Mouse (Mus musculus): ENCODE data around the gene Mier3.
A peak's percentile ranks its signal among the peaks of the same experiment; 100 is the strongest.

The Mier3 gene

GRCm38 (mm10) chr13:111680679-111681078 lies at the start of gene Mier3:
Mier3 (plus strand) TSS chr13:111680979.
- DNase-seq (ENCODE audit: low spot score), result no peak

- DNase-seq (ENCODE audit: low spot score), result no peak
Observed at GRCm38 (mm10) chr13:111634163-111635160, 46.3 kb upstream of the Mier3 start.

- no peak for DNase-seq (ENCODE audit: low spot score)
Observed at GRCm38 (mm10) chr13:111640319-111640718, 40.5 kb upstream of the Mier3 start.

- no peak for DNase-seq (ENCODE audit: low spot score)
Observed at GRCm38 (mm10) chr13:111643636-111644035, 37.1 kb upstream of the Mier3 start.

GRCm38 (mm10) chr13:111646204-111646603 lies 34.6 kb upstream of the Mier3 start:
- DNase-seq (ENCODE audit: low spot score), result no peak

- DNase-seq (ENCODE audit: low spot score), result no peak
Observed at GRCm38 (mm10) chr13:111647279-111647678, 33.5 kb upstream of the Mier3 start.

GRCm38 (mm10) chr13:111651020-111651419 lies 29.8 kb upstream of the Mier3 start:
- DNase-seq (ENCODE audit: low spot score), result no peak

- DNase-seq (ENCODE audit: low spot score), result no peak
Observed at GRCm38 (mm10) chr13:111655273-111655672, 25.5 kb upstream of the Mier3 start.

GRCm38 (mm10) chr13:111655856-111656255 lies 24.9 kb upstream of the Mier3 start:
- DNase-seq (ENCODE audit: low spot score), result no peak

- DNase-seq (ENCODE audit: low spot score), result no peak
Observed at GRCm38 (mm10) chr13:111656309-111656708, 24.5 kb upstream of the Mier3 start.

- DNase-seq (ENCODE audit: low spot score), result no peak
Observed at GRCm38 (mm10) chr13:111656769-111657168, 24.0 kb upstream of the Mier3 start.

- DNase-seq (ENCODE audit: low spot score), result no peak
Observed at GRCm38 (mm10) chr13:111658501-111659280, 22.1 kb upstream of the Mier3 start.

- DNase-seq (ENCODE audit: low spot score), result no peak
Observed at GRCm38 (mm10) chr13:111659430-111659829, 21.3 kb upstream of the Mier3 start.

- DNase-seq (ENCODE audit: low spot score), result no peak
Observed at GRCm38 (mm10) chr13:111660072-111660471, 20.7 kb upstream of the Mier3 start.

GRCm38 (mm10) chr13:111660556-111660955 lies 20.2 kb upstream of the Mier3 start:
- no peak for DNase-seq (ENCODE audit: low spot score)

- DNase-seq (ENCODE audit: low spot score), result no peak
Observed at GRCm38 (mm10) chr13:111668016-111668415, 12.8 kb upstream of the Mier3 start.

GRCm38 (mm10) chr13:111676841-111677240 lies 3.9 kb upstream of the Mier3 start:
- DNase-seq (ENCODE audit: low spot score), result no peak

GRCm38 (mm10) chr13:111684056-111684625 lies 3.4 kb downstream of the Mier3 start:
- no peak for DNase-seq (ENCODE audit: low spot score)

- DNase-seq (ENCODE audit: low spot score), result peak; percentile 82
Observed at GRCm38 (mm10) chr13:111685751-111686462, 5.1 kb downstream of the Mier3 start.

- no peak for DNase-seq (ENCODE audit: low spot score)
Observed at GRCm38 (mm10) chr13:111686522-111687284, 5.9 kb downstream of the Mier3 start.

- peak; percentile 36 for DNase-seq (ENCODE audit: low spot score)
Observed at GRCm38 (mm10) chr13:111687285-111687781, 6.6 kb downstream of the Mier3 start.
